Mouse (Mus musculus) spleen, adult 18-20 months (tissue): ENCODE results near the gene Igsf8.

Experiments
- DNase-seq, 2 experiments: peaks; one replicate each; pipeline ENCODE4 v3.0.0; 2022; ENCODE audit warnings: mixed read lengths in 2 of 2

The Igsf8 gene

GRCm38 (mm10) chr1:172305153-172305552 is 43.7 kb downstream of the Igsf8 start:
- DNase-seq: no peak

- DNase-seq: no peak
Observed at GRCm38 (mm10) chr1:172305635-172306034, 44.2 kb downstream of the Igsf8 start.

- no peak for DNase-seq
Observed at GRCm38 (mm10) chr1:172306196-172306595, 44.8 kb downstream of the Igsf8 start.

- DNase-seq: no peak
Observed at GRCm38 (mm10) chr1:172306885-172307284, 45.4 kb downstream of the Igsf8 start.

- no peak for DNase-seq
Observed at GRCm38 (mm10) chr1:172307936-172308335, 46.5 kb downstream of the Igsf8 start.

GRCm38 (mm10) chr1:172308409-172308808 is 47.0 kb downstream of the Igsf8 start:
- no peak for DNase-seq

- peak; percentile 72 to 87 for DNase-seq
Observed at GRCm38 (mm10) chr1:172309699-172310398, 48.4 kb downstream of the Igsf8 start.

GRCm38 (mm10) chr1:172311248-172311906 is 49.9 kb downstream of the Igsf8 start:
- DNase-seq: peak in 1 of 2 experiments; percentile 46

GRCm38 (mm10) chr1:172311921-172312767 is 50.7 kb downstream of the Igsf8 start:
- DNase-seq: peak; percentile 87 to 91

- DNase-seq: peak in 1 of 2 experiments; percentile 31
Observed at GRCm38 (mm10) chr1:172312768-172313561, 51.5 kb downstream of the Igsf8 start.

- DNase-seq: no peak
Observed at GRCm38 (mm10) chr1:172313613-172314411, 52.4 kb downstream of the Igsf8 start.

GRCm38 (mm10) chr1:172314911-172315310 is 53.5 kb downstream of the Igsf8 start:
- DNase-seq: no peak

- DNase-seq: no peak
Observed at GRCm38 (mm10) chr1:172317431-172317830, 56.0 kb downstream of the Igsf8 start.

GRCm38 (mm10) chr1:172317946-172318345 is 56.5 kb downstream of the Igsf8 start:
- DNase-seq: no peak

- no peak for DNase-seq
Observed at GRCm38 (mm10) chr1:172318424-172319035, 57.1 kb downstream of the Igsf8 start.

- DNase-seq: no peak
Observed at GRCm38 (mm10) chr1:172319346-172319745, 57.9 kb downstream of the Igsf8 start.

GRCm38 (mm10) chr1:172319921-172320411 is 58.5 kb downstream of the Igsf8 start:
- DNase-seq: no peak

GRCm38 (mm10) chr1:172322725-172323124 is 61.3 kb downstream of the Igsf8 start:
- DNase-seq: no peak

- DNase-seq: no peak
Observed at GRCm38 (mm10) chr1:172323298-172323697, 61.9 kb downstream of the Igsf8 start.

GRCm38 (mm10) chr1:172323801-172324359 is 62.4 kb downstream of the Igsf8 start:
- DNase-seq: no peak

- DNase-seq: peak; percentile 44 to 73
Observed at GRCm38 (mm10) chr1:172324725-172325124, 63.3 kb downstream of the Igsf8 start.
